Mouse (Mus musculus) 3T3-L1 (cell line): ENCODE measurements around the gene Tubg1.
A peak's percentile ranks its signal among the peaks of the same experiment; 100 is the strongest.

Experiments
- DNase-seq: peaks from one replicate; pipeline ENCODE4 v3.0.0-alpha.2; 2015; ENCODE audit warnings: low read depth, low spot score

Gene Tubg1

GRCm38 (mm10) chr11:101164677-101165580, 45.2 kb downstream of the Tubg1 start:
- DNase-seq, result no peak

DNA sequence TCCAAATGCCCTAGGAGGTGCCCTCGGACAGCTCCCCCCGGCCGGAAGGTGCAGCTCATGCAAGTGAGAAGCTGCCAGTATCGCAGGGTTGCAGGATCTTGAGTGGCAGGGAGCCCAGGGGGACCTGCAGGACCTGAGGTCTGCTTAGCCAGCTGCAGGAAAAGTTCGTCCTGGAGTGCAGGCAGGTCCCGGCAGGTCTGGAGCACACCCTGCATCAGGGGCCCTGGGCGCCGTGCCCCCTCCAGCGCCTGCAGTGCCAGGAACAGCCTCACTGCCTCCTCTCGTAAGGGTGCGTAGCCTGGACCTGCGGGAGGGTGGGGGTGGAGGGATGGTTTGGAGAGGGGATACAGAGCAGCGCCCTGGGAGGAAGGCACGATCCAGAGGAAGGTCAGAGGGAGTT, 46.6 kb downstream of the Tubg1 start:
- DNase-seq, result no peak

GRCm38 (mm10) chr11:101167211-101167962, 47.6 kb downstream of the Tubg1 start:
- no peak for DNase-seq

DNA sequence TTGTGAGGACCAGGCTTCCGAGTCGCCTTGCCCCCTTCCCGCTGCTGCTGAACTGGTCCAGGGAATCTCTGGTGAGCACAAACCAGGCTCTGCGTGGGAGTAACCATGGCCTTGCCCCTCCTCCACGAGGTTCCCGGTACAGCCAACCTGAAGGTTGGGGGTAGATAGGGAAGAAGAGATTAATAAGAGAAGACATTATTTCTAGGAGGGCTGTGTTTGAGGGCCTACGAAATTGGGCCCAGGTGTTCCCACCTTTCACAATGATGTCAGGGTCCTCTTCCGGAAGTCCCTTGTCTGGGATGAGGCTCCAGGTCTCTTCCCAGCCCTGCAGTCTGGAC, 48.2 kb downstream of the Tubg1 start:
- no peak for DNase-seq

- no peak for DNase-seq
Observed at GRCm38 (mm10) chr11:101168301-101168980, 48.7 kb downstream of the Tubg1 start.

- no peak for DNase-seq
Observed at GRCm38 (mm10) chr11:101169301-101170107, 49.8 kb downstream of the Tubg1 start.

DNA sequence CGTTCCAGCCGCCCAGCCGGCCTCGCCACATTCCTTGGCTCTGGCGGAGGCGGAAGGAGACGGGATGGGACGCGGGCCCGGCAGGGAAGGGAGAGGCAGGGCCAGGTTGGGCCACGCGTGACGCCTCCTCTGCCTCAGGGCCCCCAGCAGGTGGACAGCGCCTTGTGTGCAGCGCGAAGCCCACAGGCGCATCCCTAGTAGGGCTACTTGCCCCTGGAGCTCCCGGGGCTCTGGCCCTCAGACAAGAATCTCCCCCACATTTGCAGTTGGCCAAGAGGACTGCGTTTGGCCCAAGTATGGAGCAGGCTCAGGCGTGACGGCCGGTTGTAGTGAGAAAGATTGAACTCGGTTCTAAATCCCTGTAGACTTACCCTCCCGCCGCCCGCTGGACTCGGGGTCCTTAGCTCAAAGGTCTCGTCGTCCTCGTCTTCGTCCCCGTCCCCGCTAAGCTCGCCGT, 50.6 kb downstream of the Tubg1 start, which contains the start of gene Cntnap1:
Gene Cntnap1, plus strand, starts transcription at position 170 of the 457 bp plus-strand sequence.
- DNase-seq, result peak; percentile 66

GRCm38 (mm10) chr11:101170811-101171610, 51.3 kb downstream of the Tubg1 start, which contains the start of gene Plekhh3:
TSS of gene Plekhh3 (minus strand) at chr11:101171351.
- DNase-seq, result peak; percentile 98

DNA sequence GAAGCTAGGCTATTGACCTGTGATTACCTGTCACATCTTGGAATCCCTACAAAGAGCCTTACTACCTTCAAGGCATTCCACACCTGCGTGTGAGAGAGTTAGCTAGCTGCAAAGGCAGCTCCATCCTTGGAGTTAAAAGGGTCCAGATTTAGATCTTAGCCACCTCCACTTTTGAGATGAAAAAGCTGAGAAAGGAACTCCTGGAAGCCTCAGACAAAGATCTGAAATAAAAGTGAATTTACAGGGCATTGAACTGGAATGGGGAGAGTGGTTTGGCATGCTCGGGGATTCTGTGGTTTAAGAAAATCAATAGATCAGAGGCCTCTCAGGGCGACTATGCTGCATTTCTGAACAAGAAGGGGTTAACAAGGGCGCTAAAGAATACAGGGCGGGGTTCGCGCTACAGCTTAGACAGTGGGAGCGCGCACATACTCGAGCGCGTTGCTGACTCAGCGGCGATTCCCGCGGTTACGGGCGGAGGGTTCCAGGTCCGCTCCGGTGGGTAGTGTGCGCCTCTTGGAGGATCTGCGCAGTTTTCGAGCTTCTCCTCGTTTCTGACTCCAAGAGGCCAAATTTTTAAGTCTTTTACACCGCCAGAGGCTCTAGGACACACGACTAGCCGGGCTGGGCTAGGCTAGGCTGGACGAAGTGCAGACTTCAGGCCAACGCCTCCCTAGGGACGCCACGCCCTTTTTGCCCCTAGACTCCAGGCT, 52.1 kb downstream of the Tubg1 start:
- peak; percentile 93 for DNase-seq

- DNase-seq, result peak; percentile 64
Observed at GRCm38 (mm10) chr11:101172434-101172815, 52.7 kb downstream of the Tubg1 start.

DNA sequence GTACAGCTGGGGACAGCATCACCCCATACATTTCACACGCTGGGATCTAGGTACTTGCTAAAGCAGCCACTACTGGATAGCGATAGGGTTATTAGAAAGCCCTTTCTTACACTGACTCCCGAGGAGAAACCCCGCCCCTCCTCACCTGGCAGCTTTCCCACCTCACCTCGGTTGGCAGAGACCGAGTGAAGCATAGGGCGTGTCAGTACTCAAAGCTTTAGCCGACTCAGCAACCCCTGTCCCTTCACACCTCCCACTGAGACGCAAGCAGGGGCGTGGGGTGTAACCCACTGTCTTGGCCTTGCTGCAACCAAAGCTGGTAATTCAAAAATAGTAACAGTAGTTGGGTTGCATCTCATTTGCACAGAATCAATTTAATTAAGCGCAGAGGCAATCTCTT, 53.4 kb downstream of the Tubg1 start:
- peak; percentile 22 for DNase-seq

- DNase-seq, result peak; percentile 39
Observed at GRCm38 (mm10) chr11:101173631-101174388, 54.1 kb downstream of the Tubg1 start.

DNA sequence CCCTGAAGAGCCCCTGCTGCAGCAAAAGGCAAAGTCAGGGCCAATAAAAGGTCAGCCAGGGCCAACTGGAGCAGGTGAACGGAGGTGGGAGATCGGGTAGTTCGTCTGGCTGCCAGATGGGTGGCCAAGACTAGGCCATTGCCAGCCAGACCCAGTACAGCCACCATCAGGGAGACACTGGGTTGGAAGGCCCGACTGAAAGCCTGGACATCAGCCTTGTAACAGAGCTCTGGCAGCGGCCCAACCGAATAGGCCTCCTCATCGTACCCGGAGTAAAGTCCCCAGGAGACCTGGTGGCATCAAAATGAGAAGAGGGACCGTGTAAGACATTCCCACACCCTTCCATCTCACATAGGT, 54.6 kb downstream of the Tubg1 start:
- DNase-seq, result no peak

- DNase-seq, result peak; percentile 45
Observed at GRCm38 (mm10) chr11:101174851-101175628, 55.3 kb downstream of the Tubg1 start, which contains the start of gene Ccr10. TSS of gene Ccr10 (minus strand) at chr11:101175443.

- DNase-seq, result no peak
Observed at GRCm38 (mm10) chr11:101175636-101176116, 55.9 kb downstream of the Tubg1 start.
